Mouse (Mus musculus): ENCODE results near the gene Cacnb1. TPM values are rescaled to one million over a fixed set of nuclear protein-coding genes. Genes with fewer than 3 reads are reported as not detected.

The Cacnb1 gene
- polyA plus RNA-seq, 1 experiment from 2014 or later, result 6.1 TPM

DNA sequence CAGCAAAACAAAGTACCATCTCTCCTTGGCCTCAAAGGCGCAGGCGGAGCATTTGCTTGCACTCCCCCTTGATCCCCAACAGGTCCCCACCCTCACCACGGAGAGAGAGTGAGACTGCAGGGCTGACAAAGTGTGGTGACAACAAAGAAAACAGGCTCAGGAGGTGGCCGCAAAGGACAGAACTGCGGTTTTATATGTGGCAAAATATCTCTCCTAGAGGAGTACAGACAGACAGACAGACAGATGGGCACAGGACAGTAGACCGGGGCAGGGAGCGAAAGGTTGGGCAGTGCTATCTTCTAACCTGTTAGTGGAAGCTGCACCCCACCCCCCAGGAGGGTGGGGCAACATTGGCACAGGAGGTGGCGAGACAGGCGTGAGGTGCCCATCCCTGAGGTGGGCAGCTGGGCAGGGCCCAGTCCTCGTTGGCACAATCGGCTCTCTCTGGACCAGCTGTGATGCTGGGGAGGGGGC lies 21.4 kb downstream of the Cacnb1 start:
- Histone ChIP-seq H3K36me3 (ENCODE audit: control insufficient read depth, insufficient read depth, low read length) (peaks cover 4% of the 10 kb centered on the region; the same call in 1 of the 2 replicates), H3K27ac (ENCODE audit: low read depth, low read length) (no peak overlapping the region), H3K4me2 (no peak overlapping the region), H3K4me3 (ENCODE audit: low read depth, low read length) (no peak overlapping the region), H3K4me1 (ENCODE audit: control insufficient read depth, insufficient read depth, low read length) (peaks cover 12% of the 10 kb centered on the region), H3K9ac (ENCODE audit: low read depth, low read length) (no peak overlapping the region), H3K27me3 (ENCODE audit: control insufficient read depth, insufficient read depth, low read length) (peaks cover 52% of the 10 kb centered on the region), H3K9me3 (replicated peaks; ENCODE audit: control insufficient read depth, low read length) (no peaks in the 10 kb centered on the region)
- WGBS (ENCODE audit: insufficient replicate concordance), result 30% methylated on average over 11 of the region's 11 CpGs
- ATAC-seq (replicated peaks; ENCODE audit: insufficient number of reproducible peaks, low FRiP score, low TSS enrichment), result no peak

DNA sequence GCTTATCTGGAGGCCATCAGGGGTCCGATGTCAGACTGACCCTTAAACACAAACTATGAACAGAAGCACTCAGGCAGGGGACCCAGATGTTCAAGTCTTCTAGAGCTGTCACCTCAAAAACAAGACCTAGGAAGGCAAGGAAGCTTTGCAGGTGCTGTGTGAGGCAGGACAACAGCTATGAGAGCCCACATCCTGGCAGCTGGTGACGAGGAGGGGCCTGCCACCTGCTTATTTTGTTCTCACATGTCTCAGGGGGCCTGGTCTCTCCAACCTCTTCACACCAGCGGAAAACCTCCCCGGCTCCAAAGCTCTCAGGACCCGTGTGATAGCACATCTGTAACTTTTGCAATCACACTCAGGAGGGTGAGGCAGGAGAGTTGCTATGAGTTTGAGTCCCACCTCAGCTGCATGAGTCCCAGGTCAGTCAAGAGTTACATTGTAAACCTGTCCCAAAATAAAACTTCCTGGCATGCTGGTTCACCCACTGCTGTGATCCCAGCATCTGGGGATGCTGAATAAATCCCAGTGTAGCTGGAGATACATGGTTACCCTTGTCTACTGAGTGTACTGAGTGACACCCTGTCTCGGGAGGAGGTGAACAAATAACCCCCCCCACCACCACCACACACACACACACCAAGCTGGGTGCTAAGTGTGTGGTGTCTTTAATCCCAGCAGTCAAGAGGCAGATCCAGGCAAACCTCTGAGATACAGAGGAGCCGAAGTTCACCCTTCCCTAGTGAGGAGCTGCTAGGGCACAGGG lies 22.3 kb downstream of the Cacnb1 start:
- no peaks in the 10 kb centered on the region for H3K9me3 ChIP-seq (replicated peaks; ENCODE audit: control insufficient read depth, low read length)
- H3K27me3 ChIP-seq (ENCODE audit: control insufficient read depth, insufficient read depth, low read length), result peaks cover 54% of the 10 kb centered on the region
- H3K36me3 ChIP-seq (ENCODE audit: control insufficient read depth, insufficient read depth, low read length), result peaks cover 4% of the 10 kb centered on the region; the same call in 1 of the 2 replicates
- no peak overlapping the region for H3K4me3 ChIP-seq (ENCODE audit: low read depth, low read length)
- no peak for ATAC-seq (replicated peaks; ENCODE audit: insufficient number of reproducible peaks, low FRiP score, low TSS enrichment)
- H3K9ac ChIP-seq (ENCODE audit: low read depth, low read length), result no peak overlapping the region
- 27% methylated on average over 7 of the region's 7 CpGs for WGBS (ENCODE audit: insufficient replicate concordance)
- peaks cover 13% of the 10 kb centered on the region for H3K4me1 ChIP-seq (ENCODE audit: control insufficient read depth, insufficient read depth, low read length)
- H3K27ac ChIP-seq (ENCODE audit: low read depth, low read length), result no peak overlapping the region
- no peak overlapping the region for H3K4me2 ChIP-seq

DNA sequence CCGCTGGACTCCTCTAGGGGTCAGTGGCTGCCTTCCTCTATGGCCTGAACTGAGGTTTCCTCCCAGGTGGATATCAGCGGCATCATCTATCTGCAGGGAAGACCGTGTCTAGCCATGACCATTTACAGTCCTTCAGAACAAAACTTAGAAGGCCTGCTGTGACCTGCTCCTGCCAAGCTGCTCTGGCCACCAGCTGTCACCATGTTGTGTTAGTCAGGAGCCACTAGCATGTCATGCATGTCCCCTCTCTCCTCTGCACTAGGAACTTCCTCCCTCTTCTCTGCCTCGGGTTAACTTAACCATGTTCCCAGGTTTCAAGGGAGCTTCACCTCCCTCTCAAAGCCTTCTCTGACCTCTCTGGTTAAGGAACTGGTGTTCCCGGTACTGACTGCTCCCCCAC lies 23.1 kb downstream of the Cacnb1 start:
- H3K9me3 ChIP-seq (replicated peaks; ENCODE audit: control insufficient read depth, low read length), result no peaks in the 10 kb centered on the region
- no peak overlapping the region for H3K4me3 ChIP-seq (ENCODE audit: low read depth, low read length)
- peaks cover 18% of the 10 kb centered on the region for H3K4me1 ChIP-seq (ENCODE audit: control insufficient read depth, insufficient read depth, low read length)
- WGBS (ENCODE audit: insufficient replicate concordance), result 59% methylated on average over 5 of the region's 5 CpGs
- H3K27me3 ChIP-seq (ENCODE audit: control insufficient read depth, insufficient read depth, low read length), result peaks cover 49% of the 10 kb centered on the region
- H3K9ac ChIP-seq (ENCODE audit: low read depth, low read length), result no peak overlapping the region
- H3K36me3 ChIP-seq (ENCODE audit: control insufficient read depth, insufficient read depth, low read length), result no peaks in the 10 kb centered on the region
- H3K27ac ChIP-seq (ENCODE audit: low read depth, low read length), result no peak overlapping the region
- ATAC-seq (replicated peaks; ENCODE audit: insufficient number of reproducible peaks, low FRiP score, low TSS enrichment), result no peak
- no peak overlapping the region for H3K4me2 ChIP-seq

DNA sequence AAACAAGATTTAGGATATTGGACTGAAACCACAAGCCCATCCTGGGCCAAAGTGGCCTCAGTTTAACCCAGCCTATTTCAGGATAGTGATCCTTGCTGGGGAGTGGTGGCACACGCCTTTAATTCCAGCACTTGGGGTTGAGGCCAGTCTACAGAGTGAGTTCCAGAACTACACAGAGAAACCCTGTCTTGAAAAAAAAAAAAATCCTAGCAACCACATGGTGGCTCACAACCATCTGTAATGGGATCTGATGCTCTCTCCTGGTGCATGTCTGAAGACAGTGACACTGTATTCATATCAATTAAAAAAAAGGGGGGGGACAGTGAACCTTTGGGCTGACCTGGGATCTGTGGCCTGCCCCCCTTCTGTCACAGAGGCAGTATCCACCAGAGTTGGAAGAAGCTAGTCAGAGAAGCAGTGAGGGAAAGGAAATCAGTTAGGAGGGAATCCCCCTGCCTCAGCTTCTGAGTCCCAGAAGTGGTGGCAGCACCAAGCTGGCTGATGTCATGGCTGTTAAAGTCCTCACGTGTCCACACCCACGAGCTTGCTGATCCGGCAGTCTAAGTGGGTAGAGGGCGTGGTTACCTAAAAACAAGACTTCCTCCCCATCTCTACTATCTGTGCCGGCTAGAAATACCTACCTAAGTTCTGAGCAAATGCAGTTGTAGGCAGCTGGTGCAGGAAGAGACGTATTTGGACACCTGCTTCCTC lies 23.8 kb downstream of the Cacnb1 start:
- no peak overlapping the region for H3K27ac ChIP-seq (ENCODE audit: low read depth, low read length)
- H3K4me3 ChIP-seq (ENCODE audit: low read depth, low read length), result no peak overlapping the region
- peaks cover 47% of the 10 kb centered on the region for H3K27me3 ChIP-seq (ENCODE audit: control insufficient read depth, insufficient read depth, low read length)
- H3K36me3 ChIP-seq (ENCODE audit: control insufficient read depth, insufficient read depth, low read length), result no peaks in the 10 kb centered on the region
- no peak overlapping the region for H3K4me2 ChIP-seq
- H3K4me1 ChIP-seq (ENCODE audit: control insufficient read depth, insufficient read depth, low read length), result peaks cover 17% of the 10 kb centered on the region
- H3K9ac ChIP-seq (ENCODE audit: low read depth, low read length), result no peak overlapping the region
- H3K9me3 ChIP-seq (replicated peaks; ENCODE audit: control insufficient read depth, low read length), result no peaks in the 10 kb centered on the region
- WGBS (ENCODE audit: insufficient replicate concordance), result 50% methylated on average over 7 of the region's 7 CpGs
- ATAC-seq (replicated peaks; ENCODE audit: insufficient number of reproducible peaks, low FRiP score, low TSS enrichment), result no peak

DNA sequence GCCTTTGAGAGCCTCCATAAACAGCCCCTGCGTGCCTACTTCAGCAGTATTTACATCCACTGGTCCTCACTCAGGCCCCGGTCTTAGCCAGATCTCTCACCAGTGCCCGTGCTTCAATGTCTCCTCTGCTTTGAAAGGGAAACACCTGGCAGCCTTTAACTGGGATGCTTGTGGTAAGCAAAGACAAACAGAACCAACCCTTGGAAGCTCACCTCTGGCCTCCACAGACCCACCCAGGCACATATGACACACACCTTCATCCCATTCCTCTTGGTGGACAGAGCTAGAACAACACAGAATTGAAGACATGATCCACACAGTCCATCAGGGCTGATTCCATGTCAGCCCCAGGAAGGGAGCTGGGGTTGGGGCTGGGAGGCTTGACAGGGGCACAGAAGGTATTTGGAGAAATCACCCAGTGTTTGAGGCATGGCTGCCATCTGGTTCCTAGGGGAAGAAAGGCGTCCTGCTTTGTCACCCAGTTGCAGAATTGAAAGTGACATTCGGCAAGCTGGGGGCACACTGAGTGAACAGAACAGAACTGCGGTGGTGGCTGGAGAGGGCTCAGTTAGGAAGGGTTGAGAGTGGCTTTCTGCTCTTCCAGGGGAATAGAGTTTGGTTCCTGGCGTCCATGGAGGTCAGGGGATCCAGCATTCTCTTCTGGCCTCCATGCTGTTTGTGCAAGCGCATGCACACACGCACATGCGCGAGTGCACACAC lies 24.6 kb downstream of the Cacnb1 start:
- H3K36me3 ChIP-seq (ENCODE audit: control insufficient read depth, insufficient read depth, low read length), result no peaks in the 10 kb centered on the region
- H3K9me3 ChIP-seq (replicated peaks; ENCODE audit: control insufficient read depth, low read length), result no peaks in the 10 kb centered on the region
- peaks cover 45% of the 10 kb centered on the region for H3K27me3 ChIP-seq (ENCODE audit: control insufficient read depth, insufficient read depth, low read length)
- H3K4me1 ChIP-seq (ENCODE audit: control insufficient read depth, insufficient read depth, low read length), result peaks cover 13% of the 10 kb centered on the region
- no peak overlapping the region for H3K4me3 ChIP-seq (ENCODE audit: low read depth, low read length)
- H3K9ac ChIP-seq (ENCODE audit: low read depth, low read length), result no peak overlapping the region
- 77% methylated on average over 11 of the region's 11 CpGs for WGBS (ENCODE audit: insufficient replicate concordance)
- ATAC-seq (replicated peaks; ENCODE audit: insufficient number of reproducible peaks, low FRiP score, low TSS enrichment), result no peak
- no peak overlapping the region for H3K27ac ChIP-seq (ENCODE audit: low read depth, low read length)
- no peak overlapping the region for H3K4me2 ChIP-seq

DNA sequence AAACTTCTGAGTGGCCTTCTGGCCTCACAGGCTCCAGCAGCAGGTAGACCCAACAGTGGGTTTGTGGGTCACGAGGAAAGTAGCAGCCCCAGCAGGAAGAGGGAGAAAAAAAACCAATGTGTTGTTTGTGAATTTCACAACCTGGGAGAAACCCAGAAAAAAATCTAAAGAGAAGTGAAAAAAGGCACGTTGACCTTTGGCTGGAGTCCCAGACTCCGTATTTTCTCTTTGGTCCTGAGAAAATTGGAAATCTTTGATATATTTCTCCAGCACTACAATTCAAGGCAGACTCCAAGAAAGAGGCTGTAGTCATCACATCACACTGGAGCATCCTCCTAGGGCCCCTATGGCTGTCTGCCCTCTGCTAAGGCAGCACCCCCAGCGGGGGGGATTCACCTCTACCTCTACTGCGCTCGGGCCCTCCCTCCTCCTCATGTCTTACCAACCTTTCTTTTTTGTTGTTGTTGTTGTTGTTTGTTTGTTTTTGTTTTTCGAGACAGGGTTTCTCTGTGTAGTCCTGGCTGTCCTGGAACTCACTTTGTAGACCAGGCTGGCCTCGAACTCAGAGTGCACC lies 25.4 kb downstream of the Cacnb1 start:
- Histone ChIP-seq H3K9ac (ENCODE audit: low read depth, low read length) (no peak overlapping the region), H3K27me3 (ENCODE audit: control insufficient read depth, insufficient read depth, low read length) (peaks cover 40% of the 10 kb centered on the region), H3K27ac (ENCODE audit: low read depth, low read length) (no peak overlapping the region), H3K9me3 (replicated peaks; ENCODE audit: control insufficient read depth, low read length) (no peaks in the 10 kb centered on the region), H3K4me1 (ENCODE audit: control insufficient read depth, insufficient read depth, low read length) (peaks cover 7% of the 10 kb centered on the region), H3K4me2 (no peak overlapping the region), H3K36me3 (ENCODE audit: control insufficient read depth, insufficient read depth, low read length) (no peaks in the 10 kb centered on the region), H3K4me3 (ENCODE audit: low read depth, low read length) (no peak overlapping the region)
- no peak for ATAC-seq (replicated peaks; ENCODE audit: insufficient number of reproducible peaks, low FRiP score, low TSS enrichment)
- WGBS (ENCODE audit: insufficient replicate concordance), result 68% methylated on average over 8 of the region's 8 CpGs

DNA sequence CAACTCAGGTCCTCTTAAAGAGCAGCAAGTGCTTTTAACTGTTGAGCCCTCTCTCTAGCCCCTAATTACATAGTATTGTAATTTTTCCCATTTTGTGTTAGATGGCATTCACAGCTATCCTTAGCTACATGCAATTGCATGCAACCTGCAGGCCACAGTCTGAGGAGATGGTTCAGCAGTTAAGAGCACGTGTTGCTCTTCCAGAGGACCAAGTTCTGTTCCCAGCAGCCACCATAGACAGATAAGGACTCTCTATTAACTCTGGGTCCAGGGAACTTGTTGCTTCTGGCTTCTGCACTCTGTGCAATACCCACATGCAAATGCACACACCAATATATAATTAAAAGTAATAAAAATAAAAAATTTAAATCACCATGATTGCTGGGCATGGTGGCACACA lies 26.1 kb downstream of the Cacnb1 start:
- Histone ChIP-seq H3K9me3 (replicated peaks; ENCODE audit: control insufficient read depth, low read length) (no peaks in the 10 kb centered on the region), H3K27ac (ENCODE audit: low read depth, low read length) (no peak overlapping the region), H3K27me3 (ENCODE audit: control insufficient read depth, insufficient read depth, low read length) (peaks cover 37% of the 10 kb centered on the region), H3K4me1 (ENCODE audit: control insufficient read depth, insufficient read depth, low read length) (peaks cover 7% of the 10 kb centered on the region; the same call in 1 of the 2 replicates), H3K9ac (ENCODE audit: low read depth, low read length) (no peak overlapping the region), H3K4me3 (ENCODE audit: low read depth, low read length) (no peak overlapping the region), H3K4me2 (no peak overlapping the region), H3K36me3 (ENCODE audit: control insufficient read depth, insufficient read depth, low read length) (no peaks in the 10 kb centered on the region)
- WGBS (ENCODE audit: insufficient replicate concordance), result 55% methylated on average over 1 of the region's 1 CpGs
- no peak for ATAC-seq (replicated peaks; ENCODE audit: insufficient number of reproducible peaks, low FRiP score, low TSS enrichment)

DNA sequence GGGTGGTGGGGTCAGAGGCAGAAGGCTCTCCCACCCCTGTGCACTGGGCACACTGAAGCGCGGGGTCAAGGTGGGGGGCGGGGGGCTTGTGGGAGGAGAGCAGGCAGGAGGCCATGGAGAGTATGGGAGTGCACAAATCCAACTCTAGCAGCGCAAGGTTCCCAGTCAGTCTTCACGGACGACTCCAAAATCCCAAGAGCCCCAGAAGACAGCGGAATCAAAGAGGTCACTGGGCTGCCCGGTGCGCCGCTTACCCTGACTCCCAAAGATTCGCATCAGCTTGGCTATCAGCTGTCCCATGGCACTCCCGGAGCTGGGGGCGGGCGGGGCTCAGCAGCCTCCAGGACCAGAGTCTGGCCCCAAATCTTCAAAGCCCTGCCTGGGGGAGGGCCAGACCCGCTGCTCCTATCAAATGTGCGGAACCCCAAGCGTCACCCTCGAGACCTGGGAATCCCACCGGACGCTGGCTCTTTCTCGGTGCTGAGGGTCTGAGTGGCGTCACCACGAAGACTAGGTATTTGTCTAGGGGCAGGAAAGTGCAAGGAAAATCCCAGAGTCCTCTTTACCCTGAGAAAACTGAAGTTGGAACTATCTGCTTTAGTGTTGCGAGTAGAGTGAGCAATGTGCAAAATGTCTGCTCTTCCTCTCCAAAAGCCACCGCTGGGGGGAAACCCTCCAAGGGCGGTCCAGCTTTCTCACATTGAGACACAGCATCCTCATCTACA lies 27.1 kb downstream of the Cacnb1 start, which contains the start of gene Arl5c:
TSS of gene Arl5c (minus strand) at position 618 of the 725 bp plus-strand sequence.
- peaks cover 7% of the 10 kb centered on the region; the same call in 1 of the 2 replicates for H3K4me1 ChIP-seq (ENCODE audit: control insufficient read depth, insufficient read depth, low read length)
- ATAC-seq (replicated peaks; ENCODE audit: insufficient number of reproducible peaks, low FRiP score, low TSS enrichment), result no peak
- no peaks in the 10 kb centered on the region for H3K9me3 ChIP-seq (replicated peaks; ENCODE audit: control insufficient read depth, low read length)
- 2% methylated on average over 25 of the region's 26 CpGs for WGBS (ENCODE audit: insufficient replicate concordance)
- H3K9ac ChIP-seq (ENCODE audit: low read depth, low read length), result peak within 1 kb of the TSS; percentile 47
- H3K27ac ChIP-seq (ENCODE audit: low read depth, low read length), result no peak within 1 kb of the TSS
- H3K36me3 ChIP-seq (ENCODE audit: control insufficient read depth, insufficient read depth, low read length), result no peaks in the 10 kb centered on the region
- peak within 1 kb of the TSS; percentile 49 for H3K4me3 ChIP-seq (ENCODE audit: low read depth, low read length)
- peaks cover 28% of the 10 kb centered on the region for H3K27me3 ChIP-seq (ENCODE audit: control insufficient read depth, insufficient read depth, low read length)
- H3K4me2 ChIP-seq, result peak within 1 kb of the TSS; percentile 95
